Mouse (Mus musculus) spleen, adult 2 months (tissue): ENCODE data around the gene Mlf2.

Experiments
- CTCF ChIP-seq: fragments of 200-500 bp; IDR thresholded peaks from 2 replicates; pipeline ENCODE4 v1.5.1; 2011; ENCODE audit warnings: mild to moderate bottlenecking, inconsistent platforms; ENCODE audit not compliant: insufficient read depth, insufficient read length, insufficient replicate concordance; ENCODE audit errors: extremely low read depth
- POLR2A ChIP-seq: fragments of 200-500 bp; IDR thresholded peaks from 2 replicates; pipeline ENCODE4 v1.6.1; 2011; ENCODE audit warnings: low read depth, low read length, inconsistent platforms

DNA sequence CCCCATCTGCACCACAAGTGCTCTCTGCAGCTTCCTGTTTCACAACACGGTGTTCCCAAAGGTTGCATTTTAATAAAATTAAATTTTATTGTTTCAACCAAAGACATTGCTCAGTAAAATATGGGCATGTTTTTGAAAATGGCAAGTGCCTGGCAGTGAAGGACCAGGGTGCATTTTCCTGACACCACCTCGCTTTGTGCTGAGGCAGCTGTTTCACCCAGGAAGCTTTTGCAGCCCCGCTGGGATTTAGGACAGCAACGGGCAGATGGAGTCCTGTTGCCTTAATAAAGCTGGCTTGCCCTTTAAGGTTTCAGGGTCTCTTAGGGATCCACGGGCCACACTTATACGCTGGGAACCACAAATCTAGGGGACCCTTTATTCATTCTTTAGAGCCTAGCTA, 40.2 kb upstream of the Mlf2 start:
- TF ChIP-seq POLR2A (no peak), CTCF (no peak)
